Mouse (Mus musculus) liver, embryonic 12.5 days (tissue): ENCODE measurements around the gene Rtp4. TPM values are rescaled to one million over a fixed set of nuclear protein-coding genes. Genes with fewer than 3 reads are reported as not detected.
A peak's percentile ranks its signal among the peaks of the same experiment; 100 is the strongest.

Experiments
- ATAC-seq: fragments of 200-750 bp; cut with Nextera tagmentation; 2 replicates; pipeline ENCODE4 v1.8.0; 2017; ENCODE audit warnings: moderate number of reproducible peaks, mild to moderate bottlenecking, moderate library complexity
- H3K27ac ChIP-seq: fragments of 300-500 bp; sonication (generic); 2 replicates; pipeline ENCODE4 v1.5.1; 2016; ENCODE audit warnings: mild to moderate bottlenecking
- H3K27me3 ChIP-seq: fragments of 300-500 bp; sonication (generic); replicated peaks from 2 replicates; pipeline ENCODE4 v1.6.1; 2016; ENCODE audit warnings: mild to moderate bottlenecking, moderate library complexity
- H3K36me3 ChIP-seq: fragments of 300-500 bp; sonication (generic); 2 replicates; pipeline ENCODE4 v1.6.1; 2016; ENCODE audit warnings: mild to moderate bottlenecking, moderate library complexity
- H3K4me1 ChIP-seq: fragments of 300-500 bp; sonication (generic); 2 replicates; pipeline ENCODE4 v1.6.1; 2016
- H3K4me2 ChIP-seq: fragments of 300-500 bp; sonication (generic); 2 replicates; pipeline ENCODE4 v1.6.1; 2016; ENCODE audit warnings: mild to moderate bottlenecking, moderate library complexity
- H3K4me3 ChIP-seq: fragments of 300-500 bp; sonication (generic); 2 replicates; pipeline ENCODE4 v1.5.1; 2016; ENCODE audit warnings: mild to moderate bottlenecking, moderate library complexity
- H3K9ac ChIP-seq: fragments of 300-500 bp; sonication (generic); 2 replicates; pipeline ENCODE4 v1.6.1; 2016; ENCODE audit warnings: mild to moderate bottlenecking, moderate library complexity
- H3K9me3 ChIP-seq: fragments of 300-500 bp; sonication (generic); replicated peaks from 2 replicates; pipeline ENCODE4 v1.6.1; 2016; ENCODE audit warnings: mild to moderate bottlenecking, moderate library complexity
- WGBS: fragments of 180-500 bp; shearing (Covaris S2); methylation state at CpG from one replicate; pipeline ENCODE4 v1.1.7; 2016; ENCODE audit not compliant: insufficient replicate concordance; 5-methylcytosine and 5-hydroxymethylcytosine counted together
- polyA plus RNA-seq: library from polyadenylated mRNA; unstranded; fragments of >200 nt; fragmentation: Nextera tagmentation; extraction: Ambion mirVana; gene quantifications from 2 replicates; pipeline ENCODE4 v1.2.1, GENCODE M21; 2016

Rtp4 gene
- polyA plus RNA-seq, 1 experiment from 2014 or later = 4.3 TPM

- H3K4me1 ChIP-seq = peaks cover 55% of the 10 kb centered on the region
- no peak for ATAC-seq
- H3K9ac ChIP-seq = no peak overlapping the region
Measured at GRCm38 (mm10) chr16:23497881-23498280, 22.2 kb upstream of the Rtp4 start.

GRCm38 (mm10) chr16:23498691-23499131 lies 21.4 kb upstream of the Rtp4 start:
- H3K4me3 ChIP-seq = no peak overlapping the region
- H3K27ac ChIP-seq = peak overlapping the region; percentile 38; the same call in 1 of the 2 replicates
- H3K27me3 ChIP-seq = no peaks in the 10 kb centered on the region; the same call in 1 of the 2 replicates
- no peak for ATAC-seq
- no peaks in the 10 kb centered on the region for H3K9me3 ChIP-seq
- H3K36me3 ChIP-seq = peaks cover 9% of the 10 kb centered on the region
- H3K4me1 ChIP-seq = peaks cover 60% of the 10 kb centered on the region
- WGBS = 25% methylated on average over 7 of the region's 7 CpGs
- H3K9ac ChIP-seq = no peak overlapping the region
- H3K4me2 ChIP-seq = peak overlapping the region; percentile 31

More at GRCm38 (mm10) chr16:23497881-23498280, 22.2 kb upstream of the Rtp4 start:
- Histone ChIP-seq H3K9me3 (no peaks in the 10 kb centered on the region), H3K27ac (peak overlapping the region; percentile 53; the same call in 1 of the 2 replicates), H3K27me3 (no peaks in the 10 kb centered on the region; the same call in 1 of the 2 replicates), H3K4me3 (no peak overlapping the region), H3K36me3 (peaks cover 13% of the 10 kb centered on the region), H3K4me2 (no peak overlapping the region)
- 39% methylated on average over 1 of the region's 1 CpGs for WGBS

- Histone ChIP-seq H3K4me1 (peaks cover 78% of the 10 kb centered on the region), H3K4me3 (no peak overlapping the region), H3K9me3 (no peaks in the 10 kb centered on the region), H3K27me3 (no peaks in the 10 kb centered on the region), H3K27ac (peak overlapping the region; percentile 69; the same call in 1 of the 2 replicates), H3K9ac (no peak overlapping the region), H3K4me2 (peak overlapping the region; percentile 28), H3K36me3 (no peaks in the 10 kb centered on the region)
- WGBS = 14% methylated on average over 5 of the region's 5 CpGs
- ATAC-seq = peak; percentile 86
Measured at GRCm38 (mm10) chr16:23500558-23500957, 19.5 kb upstream of the Rtp4 start.

GRCm38 (mm10) chr16:23501288-23501687 lies 18.8 kb upstream of the Rtp4 start:
- peak overlapping the region; percentile 28; the same call in 1 of the 2 replicates for H3K4me2 ChIP-seq
- 58% methylated on average over 2 of the region's 2 CpGs for WGBS

GRCm38 (mm10) chr16:23502478-23502877 lies 17.6 kb upstream of the Rtp4 start:
- Histone ChIP-seq H3K27me3 (no peaks in the 10 kb centered on the region), H3K4me2 (no peak overlapping the region), H3K4me1 (peaks cover 81% of the 10 kb centered on the region), H3K36me3 (no peaks in the 10 kb centered on the region), H3K27ac (no peak overlapping the region), H3K9ac (no peak overlapping the region), H3K4me3 (no peak overlapping the region), H3K9me3 (no peaks in the 10 kb centered on the region)
- 48% methylated on average over 3 of the region's 3 CpGs for WGBS
- no peak for ATAC-seq

More at GRCm38 (mm10) chr16:23501288-23501687, 18.8 kb upstream of the Rtp4 start:
- H3K4me1 ChIP-seq = peaks cover 83% of the 10 kb centered on the region
- H3K27me3 ChIP-seq = no peaks in the 10 kb centered on the region
- H3K4me3 ChIP-seq = no peak overlapping the region
- H3K36me3 ChIP-seq = no peaks in the 10 kb centered on the region
- peak; percentile 21; the same call in 1 of the 2 replicates for ATAC-seq
- peak overlapping the region; percentile 69 for H3K27ac ChIP-seq
- no peaks in the 10 kb centered on the region for H3K9me3 ChIP-seq
- H3K9ac ChIP-seq = no peak overlapping the region

GRCm38 (mm10) chr16:23503351-23503750 lies 16.7 kb upstream of the Rtp4 start:
- Histone ChIP-seq H3K9ac (no peak overlapping the region), H3K4me2 (no peak overlapping the region), H3K4me3 (no peak overlapping the region), H3K36me3 (no peaks in the 10 kb centered on the region), H3K4me1 (peaks cover 76% of the 10 kb centered on the region), H3K27ac (no peak overlapping the region), H3K27me3 (no peaks in the 10 kb centered on the region), H3K9me3 (no peaks in the 10 kb centered on the region)
- ATAC-seq = no peak
- 44% methylated on average over 4 of the region's 4 CpGs for WGBS

GRCm38 (mm10) chr16:23504320-23504744 lies 15.8 kb upstream of the Rtp4 start:
- Histone ChIP-seq H3K9me3 (no peaks in the 10 kb centered on the region), H3K4me2 (no peak overlapping the region), H3K4me3 (no peak overlapping the region), H3K36me3 (no peaks in the 10 kb centered on the region), H3K27ac (no peak overlapping the region), H3K9ac (no peak overlapping the region), H3K4me1 (peaks cover 66% of the 10 kb centered on the region), H3K27me3 (no peaks in the 10 kb centered on the region)
- no peak for ATAC-seq
- 72% methylated on average over 3 of the region's 3 CpGs for WGBS

GRCm38 (mm10) chr16:23505904-23506687 lies 14.0 kb upstream of the Rtp4 start:
- Histone ChIP-seq H3K4me1 (peaks cover 48% of the 10 kb centered on the region), H3K36me3 (peaks cover 6% of the 10 kb centered on the region; the same call in 1 of the 2 replicates), H3K9ac (no peak overlapping the region), H3K27me3 (no peaks in the 10 kb centered on the region), H3K4me3 (no peak overlapping the region), H3K4me2 (no peak overlapping the region), H3K9me3 (no peaks in the 10 kb centered on the region), H3K27ac (peak overlapping the region; percentile 27; the same call in 1 of the 2 replicates)
- WGBS = 42% methylated on average over 11 of the region's 11 CpGs
- peak; percentile 31; the same call in 1 of the 2 replicates for ATAC-seq

- 59% methylated on average over 4 of the region's 4 CpGs for WGBS
- ATAC-seq = peak; percentile 54; the same call in 1 of the 2 replicates
- Histone ChIP-seq H3K9me3 (no peaks in the 10 kb centered on the region), H3K4me2 (no peak overlapping the region), H3K9ac (no peak overlapping the region), H3K27me3 (no peaks in the 10 kb centered on the region), H3K4me1 (peaks cover 7% of the 10 kb centered on the region), H3K4me3 (no peak overlapping the region), H3K27ac (peak overlapping the region; percentile 58; the same call in 1 of the 2 replicates), H3K36me3 (peaks cover 6% of the 10 kb centered on the region; the same call in 1 of the 2 replicates)
Measured at GRCm38 (mm10) chr16:23511166-23511935, 8.7 kb upstream of the Rtp4 start.

GRCm38 (mm10) chr16:23513401-23513800 lies 6.7 kb upstream of the Rtp4 start:
- Histone ChIP-seq H3K36me3 (peaks cover 6% of the 10 kb centered on the region; the same call in 1 of the 2 replicates), H3K4me3 (no peak overlapping the region), H3K27me3 (no peaks in the 10 kb centered on the region), H3K9me3 (no peaks in the 10 kb centered on the region), H3K4me2 (no peak overlapping the region), H3K4me1 (peaks cover 6% of the 10 kb centered on the region; the same call in 1 of the 2 replicates), H3K27ac (no peak overlapping the region), H3K9ac (no peak overlapping the region)
- ATAC-seq = no peak
- WGBS = 74% methylated on average over 1 of the region's 1 CpGs

GRCm38 (mm10) chr16:23515766-23516165 lies 4.3 kb upstream of the Rtp4 start:
- no peak overlapping the region for H3K4me2 ChIP-seq
- no peaks in the 10 kb centered on the region for H3K9me3 ChIP-seq
- peak overlapping the region; percentile 20; the same call in 1 of the 2 replicates for H3K27ac ChIP-seq
- ATAC-seq = 0 out of 2 replicates have a peak, but pooled peaks have one; percentile 31
- H3K27me3 ChIP-seq = peaks cover 7% of the 10 kb centered on the region; the same call in 1 of the 2 replicates
- no peak overlapping the region for H3K4me3 ChIP-seq
- no peaks in the 10 kb centered on the region for H3K36me3 ChIP-seq
- peaks cover 6% of the 10 kb centered on the region; the same call in 1 of the 2 replicates for H3K4me1 ChIP-seq
- WGBS = 57% methylated on average over 3 of the region's 3 CpGs
- no peak overlapping the region for H3K9ac ChIP-seq
